Mouse (Mus musculus) monocyte, adult 5-6 weeks (primary cell): ENCODE results near the gene Plac1. TPM values are rescaled to one million over a fixed set of nuclear protein-coding genes. Genes with fewer than 3 reads are reported as not detected.
A peak's percentile ranks its signal among the peaks of the same experiment; 100 is the strongest.
"Not testable (repeated sequence)": the region's sequence is repeated elsewhere in the genome, so short reads cannot be mapped to it uniquely, and the experiment has no call there.

Experiments
- ATAC-seq: fragments of 153-309, 156-312 bp; replicated peaks from 2 replicates; pipeline ENCODE4 v1.8.0; 2017; ENCODE audit warnings: mild to moderate bottlenecking; ENCODE audit not compliant: low TSS enrichment, insufficient number of reproducible peaks, severe bottlenecking, poor library complexity, low FRiP score
- total RNA-seq: library from RNA; stranded (forward); fragments of 200-1000, 200-491, 200-594 nt; gene quantifications from 3 replicates; pipeline ENCODE4 v1.2.3, GENCODE M21; 2017

The Plac1 gene
- total RNA-seq, 1 experiment from 2014 or later, result not detected

DNA sequence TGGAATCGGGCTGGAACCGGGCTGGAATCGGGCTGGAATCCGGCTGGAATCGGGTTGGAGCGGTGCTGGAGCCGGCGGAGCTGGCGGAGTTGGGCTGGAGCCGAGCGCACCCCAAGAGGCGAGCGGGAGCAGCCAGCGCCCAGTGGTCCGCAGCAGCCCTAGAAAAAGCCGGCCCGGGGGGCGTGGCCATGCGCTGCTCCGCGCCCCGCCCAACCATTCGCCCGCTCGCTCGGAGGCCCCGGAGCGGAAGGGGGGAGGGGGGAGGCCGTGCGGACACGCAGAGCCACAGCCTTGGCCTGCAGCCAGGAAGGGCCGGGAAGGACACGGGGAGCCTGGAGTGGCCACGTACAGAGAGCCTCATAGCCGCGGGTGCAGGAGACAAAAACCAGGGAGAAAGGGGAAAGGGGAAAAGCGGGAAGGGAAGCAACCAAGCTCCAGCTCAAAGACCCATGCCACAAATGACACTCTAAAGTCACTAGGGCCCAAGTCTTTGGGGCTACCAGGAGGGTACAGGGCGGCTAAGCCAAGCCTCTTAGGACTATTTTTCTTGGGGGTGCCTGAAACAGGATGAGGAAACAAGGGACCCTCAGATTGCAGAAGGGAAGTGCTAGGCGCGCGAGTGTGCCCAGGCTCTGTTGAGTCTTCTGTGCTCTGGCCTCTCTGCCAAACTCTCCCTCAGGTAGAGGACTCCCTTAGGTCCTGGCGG lies 182.7 kb downstream of the Plac1 start:
- ATAC-seq, result peak; percentile 63

DNA sequence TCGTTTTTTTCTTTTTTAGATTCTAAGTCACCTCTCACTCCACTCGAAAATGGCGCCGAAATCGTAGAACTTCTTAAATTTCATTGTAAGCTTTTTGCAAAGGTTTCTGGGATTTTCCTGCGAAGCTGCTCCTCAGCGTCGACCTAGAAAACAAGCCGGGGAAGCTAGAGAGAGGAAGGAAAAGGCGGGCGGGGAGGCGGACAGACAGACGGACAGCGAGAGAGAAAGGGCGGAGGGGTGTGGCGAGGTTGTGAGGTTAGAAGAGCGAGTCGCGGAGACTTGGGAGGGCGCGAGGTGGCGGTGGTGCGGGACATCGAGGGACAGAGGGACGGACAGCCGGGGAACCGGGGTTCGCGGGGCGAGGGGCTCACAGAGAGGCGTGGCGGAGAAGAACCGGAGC lies 183.3 kb downstream of the Plac1 start:
- ATAC-seq, result no peak

DNA sequence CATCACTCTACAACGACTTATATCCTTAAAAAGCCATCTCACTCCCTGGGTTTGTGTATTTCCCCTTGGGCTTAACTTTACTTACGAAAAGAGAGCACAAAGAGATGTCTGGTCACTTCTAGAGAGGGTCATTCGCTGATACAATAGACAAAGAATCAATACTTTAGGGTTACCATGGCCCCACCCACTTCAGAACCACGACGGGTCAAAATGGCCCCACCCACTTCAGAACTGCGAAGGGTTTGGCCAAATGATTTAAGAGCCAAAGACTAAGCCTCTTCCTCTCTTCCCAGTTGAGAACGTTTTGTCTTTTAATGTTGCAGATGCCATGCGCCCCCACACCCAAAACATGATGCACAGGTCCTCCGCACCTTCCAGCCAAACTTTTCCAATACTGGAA lies 184.1 kb downstream of the Plac1 start:
- no peak for ATAC-seq

DNA sequence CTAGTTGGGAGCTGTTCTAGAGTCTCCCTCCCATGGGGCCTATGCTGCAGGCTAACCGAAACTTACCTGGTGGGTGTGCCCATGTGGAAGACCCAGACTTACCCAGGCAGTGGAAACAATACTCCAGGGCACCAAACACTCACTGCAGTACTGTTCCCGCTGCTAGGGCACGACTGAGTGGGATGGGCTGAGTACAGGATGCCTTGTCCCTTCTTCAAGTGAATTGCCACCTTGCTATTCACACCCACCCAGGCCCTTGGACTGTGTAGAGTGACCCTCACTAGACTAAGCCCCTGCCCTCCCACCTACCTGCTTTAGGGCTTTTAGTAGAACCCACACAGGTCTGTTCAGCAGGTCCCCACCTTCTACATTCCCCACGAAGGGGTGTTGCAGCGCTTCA lies 186.0 kb downstream of the Plac1 start:
- ATAC-seq, result no peak; the same call in 1 of the 2 replicates

DNA sequence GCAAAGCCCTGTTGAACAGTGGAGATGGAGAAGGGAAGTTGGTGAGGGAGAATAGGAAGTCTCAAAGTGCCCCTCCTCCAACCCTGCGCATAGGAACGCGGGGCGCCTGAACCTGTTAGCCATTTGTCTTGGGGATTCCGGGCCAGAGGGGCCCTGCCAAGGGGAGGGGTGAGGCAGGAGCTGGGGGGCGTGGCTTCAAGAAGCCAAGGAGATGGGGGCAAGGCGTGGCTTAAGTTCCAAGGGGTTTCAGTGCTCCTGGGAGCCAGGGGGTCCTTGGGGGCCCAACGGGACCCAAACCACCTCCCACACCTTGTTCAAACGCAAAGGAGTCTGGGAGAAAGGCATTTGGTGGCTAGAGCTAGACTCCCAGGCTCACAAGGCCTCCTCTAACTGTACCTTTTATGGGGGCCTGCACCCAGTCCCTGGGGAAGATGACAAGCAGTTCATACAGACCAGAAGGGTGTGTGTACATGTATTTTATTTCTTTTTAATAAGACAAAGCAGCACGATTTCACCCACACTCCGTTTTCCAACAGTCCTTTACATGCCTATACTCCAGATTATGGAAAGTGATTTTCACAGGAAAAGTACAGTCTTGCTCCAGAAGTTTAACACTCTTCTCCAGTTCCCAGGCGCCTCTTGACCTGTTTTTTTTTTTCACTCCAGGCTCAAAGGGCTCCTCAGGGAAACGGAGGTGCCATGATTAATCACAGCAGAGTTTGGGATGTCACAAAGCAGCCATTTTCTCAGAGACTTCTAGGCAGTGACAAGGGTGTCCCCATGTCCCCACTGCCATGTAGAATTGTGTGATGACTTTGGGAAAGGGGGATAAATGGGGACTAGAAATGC lies 187.0 kb downstream of the Plac1 start:
- no peak for ATAC-seq

DNA sequence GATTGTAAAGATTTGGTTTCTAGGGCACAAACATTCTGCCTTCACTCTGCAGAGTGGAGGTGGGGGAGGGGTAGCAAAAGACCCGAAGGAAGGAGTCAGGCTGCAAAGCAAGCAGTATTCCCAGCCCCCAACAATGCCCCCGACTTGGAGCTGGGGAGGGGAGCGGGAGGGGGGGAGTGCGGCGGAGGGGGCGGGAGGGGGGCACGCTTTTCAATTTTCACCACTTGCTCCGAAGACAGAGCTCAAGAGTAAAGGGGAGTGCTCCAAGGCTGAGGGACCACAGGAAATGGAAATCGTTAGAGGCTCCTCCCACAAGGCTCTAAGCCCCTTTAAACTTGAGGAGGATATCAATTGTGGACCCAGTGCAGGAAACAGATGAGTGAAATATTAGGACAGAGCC lies 189.6 kb downstream of the Plac1 start:
- no peak for ATAC-seq

DNA sequence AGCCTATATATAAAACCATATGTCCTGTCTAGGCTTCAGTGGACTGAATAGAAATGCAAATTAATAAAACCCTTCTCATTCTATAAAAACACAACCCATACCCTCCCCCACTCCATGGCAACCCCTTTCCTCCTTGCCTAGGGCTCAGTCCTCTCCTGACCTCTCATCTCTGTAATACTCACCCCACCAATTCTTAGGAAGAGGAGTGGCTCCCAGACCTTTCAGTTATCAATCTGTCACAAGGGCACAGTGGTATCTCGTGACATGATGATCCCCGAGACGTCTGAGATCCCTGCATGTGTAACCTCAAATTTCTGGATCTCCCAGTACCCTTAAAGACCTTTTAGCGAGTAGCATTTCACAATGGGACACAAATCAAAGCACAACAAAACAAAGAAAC lies 190.7 kb downstream of the Plac1 start:
- ATAC-seq, result no peak

DNA sequence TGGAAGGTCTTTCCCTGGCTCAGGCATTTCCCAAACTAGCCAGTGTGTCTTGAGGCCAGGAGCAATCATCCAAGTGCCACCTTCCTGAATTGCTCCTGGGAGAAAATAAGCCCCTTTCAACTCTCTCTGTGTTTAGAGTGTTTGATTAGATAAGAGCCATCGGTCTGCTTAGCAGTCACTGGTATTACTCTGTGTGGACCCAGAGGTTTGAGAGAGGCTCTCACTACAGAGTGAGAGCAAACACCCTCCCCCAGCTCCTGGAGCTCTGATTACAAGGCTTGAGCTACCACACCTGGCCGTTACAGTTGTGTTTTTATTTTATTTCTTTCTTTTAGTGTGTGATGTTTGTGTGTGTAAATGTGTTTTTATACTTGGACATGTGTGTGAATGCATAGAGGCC lies 193.0 kb downstream of the Plac1 start:
- no peak for ATAC-seq

DNA sequence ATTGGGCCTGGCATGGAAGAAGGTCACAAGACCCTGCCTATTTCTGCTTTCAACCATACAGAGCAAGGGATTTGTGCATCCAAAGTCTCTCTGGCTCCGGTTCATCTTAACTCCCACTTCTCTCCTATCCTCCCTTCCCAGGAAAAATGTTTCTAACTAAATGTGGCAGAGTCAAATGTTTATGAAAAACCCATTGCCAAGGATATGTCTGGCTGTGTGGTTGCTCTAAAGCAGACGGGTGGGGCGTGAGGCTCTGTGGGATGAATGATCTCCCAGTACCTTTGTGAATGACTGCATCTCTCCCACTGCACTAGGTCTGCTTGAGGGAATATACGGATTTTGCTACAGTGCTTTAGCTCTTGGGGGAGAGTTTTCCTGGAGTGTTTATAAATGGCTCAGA lies 193.9 kb downstream of the Plac1 start:
- no peak for ATAC-seq

DNA sequence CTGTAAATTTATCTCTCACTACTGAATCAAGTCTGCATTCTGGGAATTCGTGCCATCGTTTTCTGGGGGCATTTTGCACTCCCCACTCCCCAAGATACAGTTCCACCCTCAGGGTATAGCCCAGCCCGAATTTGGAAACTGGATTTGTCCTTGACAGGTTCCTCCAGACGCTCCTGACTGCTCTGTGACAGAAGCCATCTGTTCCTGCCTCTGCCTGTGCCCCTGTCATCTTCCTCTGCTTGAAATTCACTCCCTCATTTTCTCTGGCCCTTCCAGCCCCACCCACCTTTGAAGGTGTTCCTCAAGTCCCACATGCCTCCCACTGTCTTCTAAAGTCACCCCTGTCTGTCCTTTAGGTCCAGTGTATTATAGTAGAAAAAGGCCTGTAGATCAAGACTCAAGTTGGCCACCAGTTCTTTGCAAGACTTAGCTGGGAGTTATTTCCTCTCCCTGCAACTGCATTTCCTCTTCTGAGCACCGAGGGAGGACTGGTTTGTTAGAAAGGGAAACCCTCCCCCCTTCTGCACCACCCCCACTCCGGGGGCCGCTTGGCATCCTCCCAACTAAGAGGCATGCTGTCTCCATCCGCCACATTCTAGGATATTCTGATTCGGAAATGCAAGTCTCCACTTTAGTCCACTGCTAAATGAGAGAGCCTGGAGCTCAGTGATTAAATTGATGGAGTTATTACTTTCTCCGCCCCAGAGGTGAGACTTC lies 194.6 kb downstream of the Plac1 start:
- no peak for ATAC-seq

DNA sequence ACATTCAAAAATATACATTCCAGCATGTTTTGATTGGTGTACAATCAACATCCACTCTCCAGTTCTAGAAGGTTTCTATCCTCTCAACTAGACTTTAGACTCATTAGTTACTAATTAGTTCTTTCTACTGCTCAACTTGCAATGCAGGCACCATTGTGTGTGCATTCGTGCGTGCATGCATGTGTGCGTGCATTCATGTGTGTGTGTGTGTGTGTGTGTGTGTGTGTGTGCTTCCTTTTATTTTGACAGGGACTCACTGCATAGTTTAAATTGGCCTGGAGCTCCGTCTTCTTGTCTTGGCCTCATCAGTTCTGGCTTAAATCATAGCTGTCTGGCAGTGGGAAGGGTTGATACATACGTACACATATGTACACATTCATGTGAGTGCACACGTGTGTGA lies 198.9 kb downstream of the Plac1 start:
- no peak for ATAC-seq

DNA sequence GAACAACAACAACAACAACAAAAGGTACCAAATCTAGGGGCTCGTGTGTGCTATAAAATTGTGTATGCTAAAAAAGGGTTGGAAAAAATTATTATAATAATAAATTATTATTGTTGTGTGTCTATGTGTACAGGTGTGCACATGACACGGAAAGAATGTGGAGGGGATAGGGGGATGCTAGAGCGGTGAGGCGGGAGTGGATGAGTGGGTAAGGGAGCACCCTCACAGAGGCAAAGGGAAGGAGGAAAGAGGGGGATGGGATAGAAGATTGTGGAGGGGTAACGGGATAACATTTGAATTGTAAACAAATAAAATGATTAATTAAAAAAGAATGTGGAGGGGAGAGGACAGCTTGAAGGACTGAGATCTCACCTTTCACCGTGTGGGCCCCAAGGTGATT lies 199.8 kb downstream of the Plac1 start:
- no peak for ATAC-seq

DNA sequence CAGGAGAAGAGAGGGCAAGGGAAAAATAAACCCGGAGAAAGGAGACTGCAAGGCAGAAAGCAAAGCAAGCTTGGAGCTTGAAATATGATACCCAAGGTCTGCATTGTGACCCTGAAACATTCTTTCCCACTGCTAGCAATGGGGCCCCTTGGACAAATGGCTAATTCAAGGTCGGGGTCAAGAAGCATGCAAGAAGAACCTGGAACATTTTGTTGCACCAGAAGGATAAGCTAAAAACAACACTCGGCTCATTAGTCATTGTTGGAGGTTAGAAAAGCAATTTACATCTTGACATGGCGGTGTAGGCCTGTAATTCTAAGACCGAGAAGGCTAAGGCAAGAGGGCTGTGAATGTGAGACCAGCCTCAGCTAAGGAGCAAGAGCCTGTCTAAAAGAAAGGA lies 200.3 kb downstream of the Plac1 start:
- ATAC-seq, result no peak

DNA sequence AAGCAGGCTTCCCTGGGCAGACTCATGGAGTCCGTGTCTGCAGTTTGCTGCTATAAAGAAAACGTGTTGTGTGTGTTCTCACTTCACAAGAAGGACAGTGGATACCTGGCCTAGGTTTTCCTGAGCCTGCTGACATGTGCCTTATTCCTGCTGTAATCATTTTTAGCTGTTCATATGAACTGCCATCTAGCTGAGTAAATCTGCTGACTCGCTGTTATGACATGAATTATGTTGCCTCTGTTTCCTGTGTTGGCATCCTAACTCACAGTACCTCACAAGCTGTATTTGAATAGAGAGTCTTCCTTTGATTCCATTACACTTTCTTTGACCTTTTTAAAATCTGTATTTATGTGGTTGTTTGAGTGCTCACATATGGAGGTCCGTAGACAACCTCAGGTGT lies 201.7 kb downstream of the Plac1 start:
- no peak for ATAC-seq

DNA sequence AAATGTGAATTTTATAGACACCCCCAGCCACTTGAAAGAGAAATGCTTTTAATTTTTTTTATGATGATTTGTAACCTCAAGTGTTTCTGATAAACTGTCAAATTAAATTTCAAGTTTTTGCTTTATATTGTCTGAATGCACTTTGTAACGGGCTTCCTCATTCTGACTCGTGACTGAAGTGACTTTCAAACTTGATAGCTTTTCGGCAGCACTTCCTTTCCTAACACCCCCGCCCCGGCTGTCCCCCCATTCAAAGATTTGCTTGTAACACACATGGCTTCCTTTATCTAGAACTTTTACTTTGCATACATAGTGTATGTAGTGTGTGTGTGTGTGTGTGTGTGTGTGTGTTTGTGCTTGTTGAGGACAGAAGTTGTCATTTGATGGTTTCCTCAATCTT lies 210.4 kb downstream of the Plac1 start:
- no peak for ATAC-seq

DNA sequence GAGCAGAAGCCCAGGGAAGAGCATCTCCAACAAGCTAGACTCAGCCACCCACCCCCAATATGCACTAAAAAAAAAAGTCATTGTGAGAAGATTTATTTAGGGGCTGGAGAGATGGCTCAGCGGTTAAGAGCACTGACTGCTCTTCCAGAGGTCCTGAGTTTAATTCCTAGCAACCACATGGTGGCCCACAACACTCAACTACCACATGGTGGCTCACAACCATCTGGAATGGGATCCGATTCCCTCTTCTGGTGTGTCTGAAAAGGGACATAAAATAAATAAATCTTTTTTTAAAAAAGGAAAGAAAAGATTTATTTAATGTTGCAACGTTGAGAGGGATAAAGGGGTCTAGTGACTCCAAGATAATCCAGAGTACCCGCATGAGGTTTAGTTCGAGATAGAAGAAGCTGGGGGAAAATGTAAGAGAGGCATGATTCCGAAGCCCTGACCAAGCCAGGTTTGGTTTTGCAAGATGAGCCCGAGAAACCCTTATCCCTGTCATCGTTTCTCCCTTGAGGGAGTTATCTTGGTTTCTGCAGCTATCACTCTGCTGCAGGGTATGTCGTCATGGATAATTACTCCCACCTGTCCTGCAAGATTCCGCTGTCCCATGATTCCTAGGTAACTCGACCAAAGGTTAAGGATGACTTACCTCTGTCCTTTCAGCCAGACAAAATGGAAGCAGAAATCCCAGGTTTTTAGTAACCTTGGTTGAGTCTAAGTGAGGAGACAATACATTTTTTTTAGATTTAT lies 214.3 kb downstream of the Plac1 start:
- ATAC-seq, result no peak

DNA sequence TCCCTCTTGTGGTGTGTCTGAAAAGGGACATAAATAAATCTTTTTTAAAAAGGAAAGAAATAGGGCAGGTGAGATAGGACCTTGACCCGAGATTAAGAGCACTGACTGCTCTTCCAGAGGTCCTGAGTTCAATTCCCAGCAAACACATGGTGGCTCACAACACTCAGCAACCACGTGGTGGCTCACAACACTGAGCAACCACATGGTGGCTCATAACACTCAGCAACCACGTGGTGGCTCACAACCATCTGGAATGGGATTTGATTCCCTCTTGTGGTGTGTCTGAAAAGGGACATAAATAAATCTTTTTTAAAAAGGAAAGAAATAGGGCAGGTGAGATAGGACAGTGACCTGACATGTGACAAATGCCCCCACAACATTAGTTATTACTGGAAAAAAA lies 215.6 kb downstream of the Plac1 start:
- not testable (repeated sequence) for ATAC-seq

DNA sequence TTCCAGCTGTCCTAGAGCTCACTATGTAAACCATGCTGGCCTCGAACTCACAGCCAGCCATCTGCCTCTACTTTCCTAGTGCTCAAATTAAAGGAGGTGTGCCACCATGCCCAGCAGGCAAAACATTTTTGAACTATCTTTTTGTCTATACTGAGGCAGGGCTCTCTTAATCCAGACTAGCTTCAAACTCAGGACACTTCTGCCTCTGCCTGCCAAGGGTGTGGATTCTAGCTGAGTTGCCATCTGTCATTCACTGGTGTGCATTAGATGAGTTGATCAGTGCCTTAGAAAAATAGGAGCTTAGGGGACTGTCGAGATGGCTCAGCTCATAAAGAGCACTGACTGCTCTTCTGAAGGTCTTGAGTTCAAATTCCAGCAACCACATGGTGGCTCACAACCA lies 216.9 kb downstream of the Plac1 start:
- no peak for ATAC-seq
